Mouse (Mus musculus): ENCODE data around the gene Invs. TPM values are rescaled to one million over a fixed set of nuclear protein-coding genes. Genes with fewer than 3 reads are reported as not detected.

Gene Invs
- polyA plus RNA-seq, 1 experiment from 2014 or later, result 5.8 TPM

DNA sequence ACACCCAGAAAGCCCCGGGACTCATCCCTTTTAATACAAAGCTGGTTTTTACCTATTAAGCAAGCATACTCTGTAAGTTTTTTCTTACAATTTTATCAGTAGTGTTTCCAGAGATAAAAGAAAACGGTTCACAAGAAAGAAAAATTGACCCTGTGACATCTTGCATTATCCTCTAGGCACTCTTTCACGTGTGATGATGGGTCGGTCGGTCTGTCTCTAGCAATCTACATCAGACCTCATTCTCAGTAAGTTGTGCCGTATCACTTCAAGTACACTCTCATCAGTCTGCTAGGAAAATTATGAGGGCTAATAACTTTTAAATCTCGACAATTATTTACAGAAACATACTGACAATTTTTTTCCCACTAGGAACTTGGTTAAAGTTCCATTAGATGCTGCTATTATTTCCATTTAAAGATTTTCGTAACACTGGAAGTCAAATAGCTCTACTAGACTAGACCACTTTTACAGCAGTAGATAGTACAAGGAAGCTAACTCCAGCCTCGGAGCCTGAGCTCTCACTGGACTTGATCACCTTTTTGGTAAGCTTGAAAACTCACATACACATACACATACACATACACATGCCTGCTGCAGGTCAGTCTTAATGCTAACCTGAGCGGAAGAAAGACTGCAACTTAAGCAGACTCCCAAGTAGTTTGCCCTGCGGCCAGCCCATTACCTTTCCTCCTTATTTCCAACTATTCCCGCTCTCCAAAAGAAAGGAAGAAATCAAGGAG is 192.7 kb downstream of the Invs start:
- H3K4me1 ChIP-seq (ENCODE audit: control insufficient read depth, insufficient read depth, low read length), result peaks cover 11% of the 10 kb centered on the region
- H3K4me3 ChIP-seq (ENCODE audit: low read length), result peak overlapping the region; percentile 97
- no peaks in the 10 kb centered on the region for H3K27me3 ChIP-seq (replicated peaks; ENCODE audit: control insufficient read depth, insufficient read depth, low read length)
- 0 out of 2 replicates have a peak, but pooled peaks have one; percentile 17 for ATAC-seq
- H3K9ac ChIP-seq (ENCODE audit: low read depth, low read length), result peak overlapping the region; percentile 99
- 8% methylated on average over 12 of the region's 12 CpGs for WGBS
- peak overlapping the region; percentile 66 for H3K4me2 ChIP-seq (ENCODE audit: low read depth, low read length)
- H3K27ac ChIP-seq (ENCODE audit: low read length), result peak overlapping the region; percentile 86
- H3K36me3 ChIP-seq (ENCODE audit: control insufficient read depth, insufficient read depth, low read length), result peaks cover 5% of the 10 kb centered on the region; the same call in 1 of the 2 replicates
- no peaks in the 10 kb centered on the region for H3K9me3 ChIP-seq (ENCODE audit: control insufficient read depth, low read length)

DNA sequence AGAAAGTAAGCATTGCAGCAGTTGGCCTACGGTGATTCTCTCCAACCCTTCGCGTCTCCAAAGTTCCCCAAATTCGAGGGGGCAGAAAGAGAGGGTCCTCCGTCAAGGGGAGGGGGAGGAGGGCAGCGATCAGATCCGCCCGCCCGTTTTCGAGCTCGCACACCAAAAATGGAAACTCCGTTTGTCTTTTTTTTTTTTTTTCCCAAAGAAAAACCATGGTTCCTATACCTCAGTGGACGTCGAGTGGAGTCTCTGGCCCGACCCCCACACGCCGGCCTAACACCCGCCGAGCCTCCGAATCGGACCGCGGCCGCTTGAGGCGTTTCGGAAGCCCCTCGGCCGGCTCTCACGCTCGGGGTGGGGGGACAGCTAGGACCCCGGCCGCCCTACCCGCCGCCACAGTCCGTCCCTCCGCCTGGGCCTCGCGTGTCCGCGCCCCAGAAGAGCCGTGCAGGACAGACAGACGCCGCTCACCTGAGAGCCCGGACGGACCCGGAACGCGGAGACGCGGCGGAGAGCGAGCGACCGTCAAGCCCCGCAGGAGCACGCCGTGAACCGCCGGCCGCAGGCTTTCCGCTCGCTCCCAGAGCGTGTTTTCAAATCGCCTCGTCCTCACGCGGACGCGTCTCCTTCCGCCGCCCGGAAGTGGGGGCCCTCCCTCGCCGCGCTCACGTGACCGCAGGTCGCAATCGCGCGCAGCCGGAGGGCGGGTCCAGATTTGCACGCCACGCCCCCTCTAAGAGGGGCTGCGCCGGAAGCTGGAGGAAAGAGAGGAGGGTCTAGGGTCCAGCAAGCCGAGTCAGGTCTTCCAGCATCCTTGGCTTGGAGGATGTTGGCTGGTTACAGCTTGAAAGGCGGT is 193.5 kb downstream of the Invs start, which contains the start of gene Tex10:
Tex10 (minus strand) TSS at position 668 of the 859 bp plus-strand sequence.
- Histone ChIP-seq H3K4me3 (ENCODE audit: low read length) (peak within 1 kb of the TSS; percentile 97), H3K27ac (ENCODE audit: low read length) (peak within 1 kb of the TSS; percentile 86), H3K9me3 (ENCODE audit: control insufficient read depth, low read length) (no peaks in the 10 kb centered on the region), H3K9ac (ENCODE audit: low read depth, low read length) (peak within 1 kb of the TSS; percentile 99), H3K36me3 (ENCODE audit: control insufficient read depth, insufficient read depth, low read length) (0 out of 2 replicates have a peak, but pooled peaks cover 2% of the 10 kb centered on the region), H3K4me1 (ENCODE audit: control insufficient read depth, insufficient read depth, low read length) (peaks cover 11% of the 10 kb centered on the region), H3K27me3 (replicated peaks; ENCODE audit: control insufficient read depth, insufficient read depth, low read length) (no peaks in the 10 kb centered on the region), H3K4me2 (ENCODE audit: low read depth, low read length) (peak within 1 kb of the TSS; percentile 66)
- under 1% methylated on average over 89 of the region's 89 CpGs for WGBS
- peak; percentile 94 for ATAC-seq

DNA sequence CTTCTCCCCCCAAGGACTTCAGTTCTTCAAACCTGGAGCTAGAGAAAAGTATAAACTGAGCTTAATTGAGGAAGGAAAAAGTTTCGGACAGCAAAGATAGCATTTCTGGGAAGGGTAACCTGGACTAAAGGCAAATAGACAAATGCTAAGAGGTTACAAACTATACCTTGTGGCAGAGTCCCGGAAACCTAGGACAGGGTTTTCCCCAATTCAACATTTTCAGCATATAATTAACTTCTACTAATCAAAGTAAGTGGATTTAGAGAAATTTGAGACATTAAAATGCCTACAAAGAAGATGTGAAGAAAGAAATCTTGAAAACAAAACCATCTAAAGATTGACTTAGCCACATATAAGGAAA is 194.1 kb downstream of the Invs start:
- no peak for ATAC-seq
- Histone ChIP-seq H3K9ac (ENCODE audit: low read depth, low read length) (peak overlapping the region; percentile 99), H3K36me3 (ENCODE audit: control insufficient read depth, insufficient read depth, low read length) (0 out of 2 replicates have a peak, but pooled peaks cover under 1% of the 10 kb centered on the region), H3K27ac (ENCODE audit: low read length) (no peak overlapping the region; the same call in 1 of the 2 replicates), H3K4me3 (ENCODE audit: low read length) (peak overlapping the region; percentile 97), H3K4me1 (ENCODE audit: control insufficient read depth, insufficient read depth, low read length) (peaks cover 11% of the 10 kb centered on the region), H3K4me2 (ENCODE audit: low read depth, low read length) (peak overlapping the region; percentile 66), H3K9me3 (ENCODE audit: control insufficient read depth, low read length) (no peaks in the 10 kb centered on the region; the same call in 1 of the 2 replicates), H3K27me3 (replicated peaks; ENCODE audit: control insufficient read depth, insufficient read depth, low read length) (no peaks in the 10 kb centered on the region)
- WGBS, result 74% methylated on average over 2 of the region's 2 CpGs

DNA sequence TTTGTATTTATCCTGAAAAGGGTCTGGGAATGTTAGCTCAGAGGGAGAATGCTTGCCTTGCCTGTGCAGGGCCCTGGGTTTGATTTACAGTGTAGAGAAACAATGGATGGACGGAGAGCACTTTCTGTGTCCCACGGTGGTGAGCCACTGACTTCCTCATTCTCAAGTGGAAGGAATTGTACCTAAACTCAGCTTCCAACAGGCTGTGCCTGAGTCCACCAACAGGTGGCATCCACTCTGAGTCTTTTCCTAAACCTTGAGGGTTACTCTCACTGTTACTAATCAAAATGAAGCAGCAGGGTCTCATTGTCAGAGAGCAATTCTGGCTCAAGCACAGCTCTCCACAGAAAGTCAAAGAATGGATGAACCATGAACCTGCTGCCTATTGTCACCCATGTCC is 201.7 kb downstream of the Invs start:
- no peak for ATAC-seq
- WGBS, result 10% methylated on average over 2 of the region's 2 CpGs

More for the DNA sequence above, 201.7 kb downstream of the Invs start:
- Histone ChIP-seq H3K27ac (ENCODE audit: low read length) (no peak overlapping the region), H3K9ac (ENCODE audit: low read depth, low read length) (no peak overlapping the region), H3K4me1 (ENCODE audit: control insufficient read depth, insufficient read depth, low read length) (no peaks in the 10 kb centered on the region), H3K36me3 (ENCODE audit: control insufficient read depth, insufficient read depth, low read length) (no peaks in the 10 kb centered on the region), H3K27me3 (replicated peaks; ENCODE audit: control insufficient read depth, insufficient read depth, low read length) (no peaks in the 10 kb centered on the region), H3K9me3 (ENCODE audit: control insufficient read depth, low read length) (no peaks in the 10 kb centered on the region; the same call in 1 of the 2 replicates), H3K4me3 (ENCODE audit: low read length) (no peak overlapping the region), H3K4me2 (ENCODE audit: low read depth, low read length) (no peak overlapping the region)

Other genes starting within 250 kb of the Invs start
- 0.06 and 0.16 TPM in 2 replicates for gene Nr4a3, start 234.6 kb upstream of the Invs start, polyA plus RNA-seq (2015; fragmentation: Nextera tagmentation; extraction: Ambion mirVana)
- 21.4 and 24.5 TPM in 2 replicates for gene Stx17, start 154.8 kb upstream of the Invs start, polyA plus RNA-seq (2015; fragmentation: Nextera tagmentation; extraction: Ambion mirVana)
- gene Erp44, start 202 bp upstream of the Invs start, polyA plus RNA-seq (2015; fragmentation: Nextera tagmentation; extraction: Ambion mirVana), result 105 and 108 TPM in 2 replicates
- 42.3 and 45.0 TPM in 2 replicates for gene Tex10, start 193.7 kb downstream of the Invs start, polyA plus RNA-seq (2015; fragmentation: Nextera tagmentation; extraction: Ambion mirVana)